Mouse (Mus musculus) embryonic facial prominence, embryonic 11.5 days (tissue): ENCODE measurements around the gene Shoc2. TPM values are rescaled to one million over a fixed set of nuclear protein-coding genes. Genes with fewer than 3 reads are reported as not detected.

Experiments used
- ATAC-seq: fragments of 200-750 bp; cut with Nextera tagmentation; replicated peaks from 2 replicates; pipeline ENCODE4 v1.8.0; 2017; ENCODE audit warnings: low read depth; ENCODE audit not compliant: insufficient number of reproducible peaks, low FRiP score, low TSS enrichment
- DNase-seq: peaks from one replicate; pipeline ENCODE4 v3.0.0-alpha.2; 2015; ENCODE audit warnings: low spot score
- H3K27ac ChIP-seq: fragments of 300-500 bp; sonication (generic); replicated peaks from 2 replicates; pipeline ENCODE4 v1.5.1; 2014; ENCODE audit warnings: mild to moderate bottlenecking, low read depth, low read length, control low read depth
- H3K27me3 ChIP-seq: fragments of 300-500 bp; sonication (generic); 2 replicates; pipeline ENCODE4 v1.6.1; 2014; ENCODE audit warnings: mild to moderate bottlenecking, low read length, moderate library complexity, mixed read lengths; ENCODE audit not compliant: control insufficient read depth, insufficient read depth
- H3K36me3 ChIP-seq: fragments of 300-500 bp; sonication (generic); replicated peaks from 2 replicates; pipeline ENCODE4 v1.6.1; 2014; ENCODE audit warnings: low read depth, mild to moderate bottlenecking, low read length, moderate library complexity, mixed read lengths; ENCODE audit not compliant: control insufficient read depth, insufficient read depth
- H3K4me1 ChIP-seq: fragments of 300-500 bp; sonication (generic); 2 replicates; pipeline ENCODE4 v1.6.1; 2014; ENCODE audit warnings: low read length, mixed read lengths; ENCODE audit not compliant: control insufficient read depth, insufficient read depth
- H3K4me2 ChIP-seq: fragments of 300-500 bp; sonication (generic); 2 replicates; pipeline ENCODE4 v1.6.1; 2014; ENCODE audit warnings: low read depth, mild to moderate bottlenecking, control low read depth, low read length, moderate library complexity
- H3K4me3 ChIP-seq: fragments of 300-500 bp; sonication (generic); 2 replicates; pipeline ENCODE4 v1.5.1; 2014; ENCODE audit warnings: low read depth, low read length, control low read depth
- H3K9ac ChIP-seq: fragments of 300-500 bp; sonication (generic); replicated peaks from 2 replicates; pipeline ENCODE4 v1.6.1; 2014; ENCODE audit warnings: mild to moderate bottlenecking, control low read depth, low read length
- H3K9me3 ChIP-seq: fragments of 300-500 bp; sonication (generic); replicated peaks from 2 replicates; pipeline ENCODE4 v1.6.1; 2016; ENCODE audit warnings: mild to moderate bottlenecking, low read length, inconsistent platforms, mixed read lengths; ENCODE audit not compliant: control insufficient read depth
- WGBS: fragments of 180-500 bp; shearing (Covaris S2); extraction: QIAGEN DNeasy Blood & Tissue Kit; methylation state at CpG from one replicate; pipeline ENCODE4 v1.1.7; 2014; 5-methylcytosine and 5-hydroxymethylcytosine counted together
- polyA plus RNA-seq: library from polyadenylated mRNA; unstranded; fragments of >200 nt; fragmentation: Nextera tagmentation; extraction: Ambion mirVana; gene quantifications from 2 replicates; pipeline ENCODE4 v1.2.1, GENCODE M21; 2014

The Shoc2 gene
- polyA plus RNA-seq, 1 experiment from 2014 or later: 79.7 TPM

- no peak overlapping the region for H3K4me2 ChIP-seq
- H3K27ac ChIP-seq: no peak overlapping the region
- WGBS: 81% methylated on average over 7 of the region's 7 CpGs
- no peaks in the 10 kb centered on the region for H3K36me3 ChIP-seq
- no peaks in the 10 kb centered on the region for H3K27me3 ChIP-seq
- no peak overlapping the region for H3K9ac ChIP-seq
- H3K9me3 ChIP-seq: no peaks in the 10 kb centered on the region
- DNase-seq (no peak), ATAC-seq (no peak)
- H3K4me3 ChIP-seq: no peak overlapping the region
- H3K4me1 ChIP-seq: no peaks in the 10 kb centered on the region
Observed at GRCm38 (mm10) chr19:54068447-54068846, 124.3 kb downstream of the Shoc2 start.

DNA sequence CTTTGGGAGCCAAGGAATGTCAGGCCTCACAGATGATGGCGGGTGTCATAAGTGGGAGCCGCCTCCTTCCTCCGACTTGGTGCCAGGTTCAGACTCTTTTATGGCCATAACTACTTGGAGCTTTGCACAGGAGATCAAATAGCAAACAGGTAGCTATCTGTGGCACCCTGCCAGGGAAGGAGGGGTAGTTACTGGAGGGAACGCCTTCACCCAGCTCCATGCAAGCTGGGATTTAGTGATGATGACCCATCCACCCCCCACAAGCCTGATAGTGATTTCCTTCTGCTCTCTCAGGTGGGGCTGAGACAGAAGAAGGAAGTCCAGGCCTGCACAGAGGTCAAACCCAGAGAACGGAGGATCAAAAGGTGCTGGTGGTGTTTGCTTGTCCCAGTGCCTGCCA lies 126.4 kb downstream of the Shoc2 start:
- Histone ChIP-seq H3K9ac (no peak overlapping the region), H3K27ac (no peak overlapping the region), H3K4me2 (no peak overlapping the region), H3K4me1 (no peaks in the 10 kb centered on the region), H3K9me3 (no peaks in the 10 kb centered on the region), H3K4me3 (no peak overlapping the region), H3K36me3 (no peaks in the 10 kb centered on the region), H3K27me3 (no peaks in the 10 kb centered on the region)
- ATAC-seq (no peak), DNase-seq (no peak)
- WGBS: 87% methylated on average over 5 of the region's 5 CpGs

DNA sequence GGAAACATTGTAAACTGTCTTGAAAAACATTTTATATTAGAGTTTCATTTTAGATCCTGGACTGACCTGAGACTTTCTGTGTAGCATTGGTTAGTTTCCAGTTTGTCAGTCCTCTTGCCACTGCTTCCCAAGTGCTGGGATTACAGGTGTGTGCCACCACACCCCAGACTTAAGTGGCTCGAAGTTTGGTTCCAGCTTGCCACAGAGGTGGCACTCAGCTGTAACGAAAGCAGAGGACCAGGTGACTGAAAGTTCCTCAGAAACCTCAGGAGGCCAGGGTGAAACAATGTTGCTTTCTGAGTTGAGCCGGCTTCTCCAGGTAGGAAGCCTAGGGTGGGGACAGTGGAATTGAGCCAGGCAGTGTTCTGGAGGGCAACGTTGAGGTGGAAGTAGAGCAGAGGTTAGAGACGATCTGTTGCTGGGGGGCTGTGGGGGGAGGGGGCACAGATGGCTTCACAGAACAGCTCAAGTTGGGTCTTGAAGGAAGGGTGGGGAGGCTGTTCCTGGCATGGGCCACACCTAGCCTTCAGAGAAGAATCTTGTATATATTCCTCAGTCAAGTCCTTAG lies 128.2 kb downstream of the Shoc2 start:
- no peaks in the 10 kb centered on the region for H3K27me3 ChIP-seq
- no peaks in the 10 kb centered on the region for H3K9me3 ChIP-seq
- H3K36me3 ChIP-seq: no peaks in the 10 kb centered on the region
- no peak overlapping the region for H3K4me2 ChIP-seq
- no peaks in the 10 kb centered on the region for H3K4me1 ChIP-seq
- no peak overlapping the region for H3K4me3 ChIP-seq
- no peak overlapping the region for H3K9ac ChIP-seq
- no peak for ATAC-seq
- 78% methylated on average over 5 of the region's 5 CpGs for WGBS
- H3K27ac ChIP-seq: no peak overlapping the region
- DNase-seq: no peak

- H3K36me3 ChIP-seq: no peaks in the 10 kb centered on the region
- H3K9me3 ChIP-seq: no peaks in the 10 kb centered on the region
- H3K4me1 ChIP-seq: no peaks in the 10 kb centered on the region
- no peak overlapping the region for H3K4me2 ChIP-seq
- 59% methylated on average over 10 of the region's 10 CpGs for WGBS
- no peaks in the 10 kb centered on the region for H3K27me3 ChIP-seq
- no peak overlapping the region for H3K9ac ChIP-seq
- H3K27ac ChIP-seq: no peak overlapping the region
- ATAC-seq: no peak
- no peak overlapping the region for H3K4me3 ChIP-seq
- no peak for DNase-seq
Observed at GRCm38 (mm10) chr19:54076362-54077349, 132.6 kb downstream of the Shoc2 start.

DNA sequence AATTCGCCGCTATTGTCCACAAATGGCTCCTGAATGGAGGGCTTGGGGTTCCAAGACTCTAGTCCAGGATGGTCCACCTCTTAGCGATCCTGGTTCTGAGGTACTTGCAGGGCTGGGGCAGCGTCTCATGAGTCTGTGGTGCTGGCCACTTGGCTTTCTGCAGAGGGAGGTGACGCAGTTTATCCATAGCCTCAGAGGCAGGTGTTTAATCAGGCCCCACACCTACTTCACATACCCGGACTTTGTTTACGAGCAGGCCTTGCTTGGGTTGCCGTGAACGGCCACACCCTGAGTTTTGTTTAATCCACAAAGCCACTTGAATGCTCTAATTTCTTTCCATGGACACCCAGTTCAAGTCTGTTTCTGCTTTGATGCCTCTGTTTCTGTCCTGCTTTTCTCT lies 137.2 kb downstream of the Shoc2 start:
- Histone ChIP-seq H3K9ac (no peak overlapping the region), H3K27me3 (no peaks in the 10 kb centered on the region), H3K4me1 (no peaks in the 10 kb centered on the region), H3K27ac (no peak overlapping the region), H3K4me3 (no peak overlapping the region), H3K9me3 (no peaks in the 10 kb centered on the region), H3K36me3 (no peaks in the 10 kb centered on the region), H3K4me2 (no peak overlapping the region)
- WGBS: 89% methylated on average over 9 of the region's 9 CpGs
- ATAC-seq (no peak), DNase-seq (no peak)

GRCm38 (mm10) chr19:54081716-54082165 lies 137.6 kb downstream of the Shoc2 start:
- WGBS: 84% methylated on average over 9 of the region's 9 CpGs
- H3K4me2 ChIP-seq: no peak overlapping the region
- no peaks in the 10 kb centered on the region for H3K9me3 ChIP-seq
- H3K36me3 ChIP-seq: no peaks in the 10 kb centered on the region
- H3K4me1 ChIP-seq: no peaks in the 10 kb centered on the region
- ATAC-seq (no peak), DNase-seq (no peak)
- no peak overlapping the region for H3K4me3 ChIP-seq
- no peak overlapping the region for H3K9ac ChIP-seq
- H3K27ac ChIP-seq: no peak overlapping the region
- H3K27me3 ChIP-seq: no peaks in the 10 kb centered on the region

Other genes with a start within 250 kb of the Shoc2 start
- 88.4 and 96.2 TPM in 2 replicates for gene Pdcd4, start 52.1 kb upstream of the Shoc2 start, polyA plus RNA-seq
- 109 and 114 TPM in 2 replicates for gene Bbip1, start 321 bp downstream of the Shoc2 start, polyA plus RNA-seq
- gene Adra2a, start 99.8 kb downstream of the Shoc2 start, polyA plus RNA-seq: 0.52 and 0.88 TPM in 2 replicates